Mouse (Mus musculus) liver, embryonic 13.5 days (tissue): ENCODE data around the gene Ppp1cc. TPM values are rescaled to one million over a fixed set of nuclear protein-coding genes. Genes with fewer than 3 reads are reported as not detected.
"Not testable (repeated sequence)": the region's sequence is repeated elsewhere in the genome, so short reads cannot be mapped to it uniquely, and the experiment has no call there.

Experiments
- ATAC-seq: fragments of 200-750 bp; cut with Nextera tagmentation; 2 replicates; pipeline ENCODE4 v1.8.0; 2017; ENCODE audit warnings: low read depth, mild to moderate bottlenecking, moderate number of reproducible peaks, moderate library complexity
- DNase-seq: peaks from one replicate; pipeline ENCODE4 v3.0.0; 2022
- H3K27ac ChIP-seq: fragments of 300-500 bp; sonication (generic); 2 replicates; pipeline ENCODE4 v1.5.1; 2015; ENCODE audit warnings: moderate library complexity, mild to moderate bottlenecking, inconsistent platforms
- H3K27me3 ChIP-seq: fragments of 300-500 bp; sonication (generic); 2 replicates; pipeline ENCODE4 v1.6.1; 2015; ENCODE audit warnings: mild to moderate bottlenecking, inconsistent platforms
- H3K36me3 ChIP-seq: fragments of 300-500 bp; sonication (generic); 2 replicates; pipeline ENCODE4 v1.6.1; 2015; ENCODE audit warnings: mild to moderate bottlenecking, inconsistent platforms
- H3K4me1 ChIP-seq: fragments of 300-500 bp; sonication (generic); replicated peaks from 2 replicates; pipeline ENCODE4 v1.6.1; 2015; ENCODE audit warnings: inconsistent platforms
- H3K4me2 ChIP-seq: fragments of 300-500 bp; sonication (generic); 2 replicates; pipeline ENCODE4 v1.6.1; 2015; ENCODE audit warnings: inconsistent platforms, mild to moderate bottlenecking, moderate library complexity
- H3K4me3 ChIP-seq: fragments of 300-500 bp; sonication (generic); replicated peaks from 2 replicates; pipeline ENCODE4 v1.5.1; 2015; ENCODE audit warnings: mild to moderate bottlenecking, inconsistent platforms
- H3K9ac ChIP-seq: fragments of 300-500 bp; sonication (generic); 2 replicates; pipeline ENCODE4 v1.6.1; 2015; ENCODE audit warnings: mild to moderate bottlenecking, inconsistent platforms
- H3K9me3 ChIP-seq: fragments of 300-500 bp; sonication (generic); replicated peaks from 2 replicates; pipeline ENCODE4 v1.6.1; 2016; ENCODE audit warnings: inconsistent platforms
- WGBS: fragments of 180-500 bp; shearing (Covaris S2); methylation state at CpG from one replicate; pipeline ENCODE4 v1.1.7; 2015; ENCODE audit not compliant: insufficient replicate concordance; 5-methylcytosine and 5-hydroxymethylcytosine counted together
- polyA plus RNA-seq: library from polyadenylated mRNA; unstranded; fragments of >200 nt; fragmentation: Nextera tagmentation; extraction: Ambion mirVana; gene quantifications from 2 replicates; pipeline ENCODE4 v1.2.1, GENCODE M21; 2015

The Ppp1cc gene
- polyA plus RNA-seq, 1 experiment from 2014 or later = 164 TPM

GRCm38 (mm10) chr5:122171058-122171457 lies 13.0 kb downstream of the Ppp1cc start:
- Histone ChIP-seq H3K9me3 (no peaks in the 10 kb centered on the region), H3K36me3 (peaks cover 89% of the 10 kb centered on the region), H3K4me2 (no peak overlapping the region), H3K9ac (no peak overlapping the region), H3K27ac (no peak overlapping the region), H3K4me1 (peaks cover 11% of the 10 kb centered on the region), H3K4me3 (no peak overlapping the region), H3K27me3 (no peaks in the 10 kb centered on the region)
- DNase-seq (no peak), ATAC-seq (no peak; the same call in 1 of the 2 replicates)
- 91% methylated on average over 8 of the region's 8 CpGs for WGBS

GRCm38 (mm10) chr5:122175402-122175801 lies 17.3 kb downstream of the Ppp1cc start:
- DNase-seq = no peak
- 60% methylated on average over 2 of the region's 2 CpGs for WGBS
- Histone ChIP-seq H3K27ac (no peak overlapping the region), H3K4me3 (no peak overlapping the region), H3K4me1 (0 out of 2 replicates have a peak, but pooled peaks cover 3% of the 10 kb centered on the region), H3K36me3 (peaks cover 58% of the 10 kb centered on the region), H3K9me3 (no peaks in the 10 kb centered on the region), H3K9ac (no peak overlapping the region), H3K4me2 (no peak overlapping the region), H3K27me3 (no peaks in the 10 kb centered on the region)
- ATAC-seq = no peak

- H3K27me3 ChIP-seq = no peaks in the 10 kb centered on the region
- WGBS = 79% methylated on average over 7 of the region's 7 CpGs
Observed at GRCm38 (mm10) chr5:122175961-122176360, 17.9 kb downstream of the Ppp1cc start.

GRCm38 (mm10) chr5:122176398-122176797 lies 18.3 kb downstream of the Ppp1cc start:
- no peak overlapping the region for H3K9ac ChIP-seq
- no peak overlapping the region for H3K27ac ChIP-seq
- no peaks in the 10 kb centered on the region for H3K9me3 ChIP-seq
- H3K36me3 ChIP-seq = peaks cover 48% of the 10 kb centered on the region
- H3K4me3 ChIP-seq = no peak overlapping the region
- DNase-seq (no peak), ATAC-seq (peak; percentile 69)
- no peak overlapping the region for H3K4me2 ChIP-seq
- 29% methylated on average over 1 of the region's 1 CpGs for WGBS
- H3K4me1 ChIP-seq = 0 out of 2 replicates have a peak, but pooled peaks cover 3% of the 10 kb centered on the region
- H3K27me3 ChIP-seq = no peaks in the 10 kb centered on the region

More at GRCm38 (mm10) chr5:122175961-122176360, 17.9 kb downstream of the Ppp1cc start:
- Histone ChIP-seq H3K4me3 (no peak overlapping the region), H3K9me3 (no peaks in the 10 kb centered on the region), H3K9ac (no peak overlapping the region), H3K27ac (no peak overlapping the region), H3K4me2 (no peak overlapping the region), H3K36me3 (peaks cover 53% of the 10 kb centered on the region), H3K4me1 (0 out of 2 replicates have a peak, but pooled peaks cover 3% of the 10 kb centered on the region)
- ATAC-seq = no peak
- no peak for DNase-seq

- DNase-seq = no peak
- H3K4me1 ChIP-seq = 0 out of 2 replicates have a peak, but pooled peaks cover 3% of the 10 kb centered on the region
- no peaks in the 10 kb centered on the region for H3K9me3 ChIP-seq
- no peak overlapping the region for H3K9ac ChIP-seq
- 25% methylated on average over 6 of the region's 6 CpGs for WGBS
- no peaks in the 10 kb centered on the region for H3K27me3 ChIP-seq
- ATAC-seq = no peak
- H3K36me3 ChIP-seq = peaks cover 23% of the 10 kb centered on the region
- H3K4me3 ChIP-seq = no peak overlapping the region
- H3K4me2 ChIP-seq = no peak overlapping the region
- no peak overlapping the region for H3K27ac ChIP-seq
Observed at GRCm38 (mm10) chr5:122179665-122180064, 21.6 kb downstream of the Ppp1cc start.

GRCm38 (mm10) chr5:122184283-122184806 lies 26.3 kb downstream of the Ppp1cc start:
- 0 out of 2 replicates have a peak, but pooled peaks cover under 1% of the 10 kb centered on the region for H3K4me1 ChIP-seq
- H3K9ac ChIP-seq = no peak overlapping the region
- no peak overlapping the region for H3K4me3 ChIP-seq
- no peaks in the 10 kb centered on the region for H3K27me3 ChIP-seq
- 37% methylated on average over 7 of the region's 7 CpGs for WGBS
- H3K27ac ChIP-seq = no peak overlapping the region
- no peaks in the 10 kb centered on the region for H3K9me3 ChIP-seq
- H3K4me2 ChIP-seq = no peak overlapping the region
- ATAC-seq (no peak), DNase-seq (no peak)
- H3K36me3 ChIP-seq = no peaks in the 10 kb centered on the region

GRCm38 (mm10) chr5:122184858-122185257 lies 26.8 kb downstream of the Ppp1cc start:
- not testable (repeated sequence) for H3K27me3 ChIP-seq, H3K9ac ChIP-seq, H3K9me3 ChIP-seq, ATAC-seq, H3K4me3 ChIP-seq, DNase-seq, H3K4me1 ChIP-seq, H3K4me2 ChIP-seq, H3K27ac ChIP-seq, H3K36me3 ChIP-seq
- WGBS = 70% methylated on average over 6 of the region's 6 CpGs

- 19% methylated on average over 3 of the region's 3 CpGs for whole genome bisulfite sequencing
- no peaks in the 10 kb centered on the region for H3K9me3 ChIP-seq
- peaks cover 6% of the 10 kb centered on the region; the same call in 1 of the 2 replicates for H3K4me1 ChIP-seq
Observed at GRCm38 (mm10) chr5:122189115-122189514, 31.0 kb downstream of the Ppp1cc start.

GRCm38 (mm10) chr5:122190465-122190864 lies 32.4 kb downstream of the Ppp1cc start:
- Histone ChIP-seq H3K4me3 (no peak overlapping the region), H3K9me3 (no peaks in the 10 kb centered on the region), H3K27me3 (no peaks in the 10 kb centered on the region), H3K36me3 (no peaks in the 10 kb centered on the region), H3K4me1 (peaks cover 6% of the 10 kb centered on the region; the same call in 1 of the 2 replicates), H3K9ac (no peak overlapping the region), H3K27ac (no peak overlapping the region), H3K4me2 (no peak overlapping the region)
- no peak for DNase-seq
- WGBS = 57% methylated on average over 7 of the region's 7 CpGs
- no peak for ATAC-seq

More at GRCm38 (mm10) chr5:122189115-122189514, 31.0 kb downstream of the Ppp1cc start:
- DNase-seq (no peak), ATAC-seq (no peak)
- Histone ChIP-seq H3K36me3 (no peaks in the 10 kb centered on the region), H3K9ac (no peak overlapping the region), H3K27me3 (no peaks in the 10 kb centered on the region), H3K27ac (no peak overlapping the region), H3K4me2 (no peak overlapping the region), H3K4me3 (no peak overlapping the region)

GRCm38 (mm10) chr5:122191269-122192063 lies 33.4 kb downstream of the Ppp1cc start:
- Histone ChIP-seq H3K4me3 (no peak overlapping the region), H3K9ac (no peak overlapping the region), H3K27me3 (no peaks in the 10 kb centered on the region), H3K9me3 (no peaks in the 10 kb centered on the region), H3K4me1 (peaks cover 6% of the 10 kb centered on the region; the same call in 1 of the 2 replicates), H3K27ac (no peak overlapping the region), H3K4me2 (no peak overlapping the region), H3K36me3 (no peaks in the 10 kb centered on the region)
- ATAC-seq (no peak), DNase-seq (no peak)
- 62% methylated on average over 12 of the region's 12 CpGs for WGBS

- peaks cover 6% of the 10 kb centered on the region; the same call in 1 of the 2 replicates for H3K4me1 ChIP-seq
- H3K36me3 ChIP-seq = no peaks in the 10 kb centered on the region
- no peak for DNase-seq
- no peak overlapping the region for H3K27ac ChIP-seq
- H3K9me3 ChIP-seq = no peaks in the 10 kb centered on the region
- no peak overlapping the region for H3K9ac ChIP-seq
- no peak for ATAC-seq
- no peak overlapping the region for H3K4me2 ChIP-seq
- H3K27me3 ChIP-seq = no peaks in the 10 kb centered on the region
- H3K4me3 ChIP-seq = no peak overlapping the region
- 35% methylated on average over 4 of the region's 4 CpGs for WGBS
Observed at GRCm38 (mm10) chr5:122192347-122192746, 34.3 kb downstream of the Ppp1cc start.
